Mouse (Mus musculus) Patski (cell line): ENCODE data around the gene Ptprr. TPM values are rescaled to one million over a fixed set of nuclear protein-coding genes. Genes with fewer than 3 reads are reported as not detected.

Experiments used
- ATAC-seq: fragments of 100-300 bp; one replicate; pipeline ENCODE4 v1.8.0; 2021
- CTCF ChIA-PET: fragments of 350-600 bp; sonication (Branson Sonifier 250); formaldehyde crosslinking; loops from one replicate; lab custom pipeline; 2022; ENCODE audit warnings: inconsistent platforms; lab: Charles Lee
- POLR2A ChIA-PET: fragments of 350-600 bp; sonication (Branson Sonifier 250); formaldehyde crosslinking; loops from one replicate; lab custom pipeline; 2022; ENCODE audit warnings: antibody characterized with exemption, inconsistent platforms; lab: Charles Lee
- DNase-seq: peaks from one replicate; pipeline ENCODE4 v3.0.0-alpha.2; 2011; ENCODE audit warnings: low read depth, low spot score
- H3K27me3 ChIP-seq: fragments of 371-371 bp; one replicate; pipeline ENCODE4 v1.5.1; 2021
- CTCF ChIP-seq: fragments of 100-300 bp; IDR thresholded peaks from one replicate; pipeline ENCODE4 v1.5.1; 2021
- in situ Hi-C: fragments of 300-500 bp; cut with MboI; formaldehyde crosslinking; loops from 3 replicates; pipeline ENCODE4 v1.11.1; 2018; ENCODE audit warnings: low pct_unique_long_range_greater_than_20kb, mixed read lengths
- polyA plus RNA-seq: library from polyadenylated mRNA; unstranded; gene quantifications from one replicate; pipeline ENCODE4 v1.2.3, GENCODE M21; 2021

Gene Ptprr
- polyA plus RNA-seq, 1 experiment from 2014 or later, result 0.32 TPM

DNA sequence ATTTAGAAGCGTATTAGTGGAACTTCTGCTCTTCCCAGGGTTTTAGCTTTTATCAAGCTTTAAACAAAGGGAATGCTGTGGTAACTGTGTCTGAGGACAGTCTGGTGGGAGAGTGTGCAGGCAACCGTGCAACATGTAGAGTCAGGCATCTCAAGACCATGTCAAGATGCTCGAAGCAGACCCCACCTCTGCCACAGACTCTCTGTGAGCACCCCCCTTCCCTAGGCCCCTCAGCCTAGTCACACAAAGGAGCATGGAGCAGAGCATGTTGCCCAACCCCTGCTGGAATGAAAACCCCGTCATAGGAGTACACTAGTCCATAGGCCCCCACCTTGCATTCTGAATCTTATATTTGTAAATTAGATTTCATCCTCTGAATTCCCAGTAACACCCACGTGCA is 243.5 kb downstream of the Ptprr start:
- no peak for TF ChIP-seq CTCF

DNA sequence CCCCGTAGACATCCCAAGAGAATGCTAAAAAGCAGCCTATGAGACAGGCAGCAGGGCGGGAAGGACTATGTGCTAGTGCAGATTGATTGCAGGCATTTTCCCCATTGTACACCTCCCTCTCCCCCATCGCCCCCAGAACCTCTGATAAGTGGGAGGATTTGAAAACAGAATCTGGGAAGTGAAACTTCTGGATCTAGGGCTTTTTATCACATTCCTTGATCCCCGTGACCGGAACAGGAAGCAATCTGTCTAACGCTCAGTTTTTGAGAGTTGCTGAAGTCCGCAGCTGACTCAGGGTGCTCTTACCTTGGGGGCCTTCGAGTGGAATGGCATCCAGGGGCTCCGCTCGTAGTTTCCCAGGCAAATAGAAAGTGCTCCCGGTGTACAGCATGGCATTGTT is 246.5 kb downstream of the Ptprr start:
- no peak for TF ChIP-seq CTCF
- in situ Hi-C loops, result no loop called here
- POLR2A ChIA-PET, result interaction anchor here (0.6 kb wide), 1 partner anchor 56 kb away, joined by 12 read pairs; no protein-coding TSS in a partner anchor

More for the DNA sequence above, 243.5 kb downstream of the Ptprr start:
- in situ Hi-C loops, result no loop called here
- DNase-seq (no peak), ATAC-seq (peak; percentile 1)
- ChIA-PET CTCF (interaction anchor here (1.1 to 1.4 kb wide), 5 partner anchors 32 to 59 kb away, joined by 3 to 4 read pairs (median 3); no protein-coding TSS in a partner anchor), POLR2A (no interaction called here)
- no peaks in the 10 kb centered on the region for H3K27me3 ChIP-seq

DNA sequence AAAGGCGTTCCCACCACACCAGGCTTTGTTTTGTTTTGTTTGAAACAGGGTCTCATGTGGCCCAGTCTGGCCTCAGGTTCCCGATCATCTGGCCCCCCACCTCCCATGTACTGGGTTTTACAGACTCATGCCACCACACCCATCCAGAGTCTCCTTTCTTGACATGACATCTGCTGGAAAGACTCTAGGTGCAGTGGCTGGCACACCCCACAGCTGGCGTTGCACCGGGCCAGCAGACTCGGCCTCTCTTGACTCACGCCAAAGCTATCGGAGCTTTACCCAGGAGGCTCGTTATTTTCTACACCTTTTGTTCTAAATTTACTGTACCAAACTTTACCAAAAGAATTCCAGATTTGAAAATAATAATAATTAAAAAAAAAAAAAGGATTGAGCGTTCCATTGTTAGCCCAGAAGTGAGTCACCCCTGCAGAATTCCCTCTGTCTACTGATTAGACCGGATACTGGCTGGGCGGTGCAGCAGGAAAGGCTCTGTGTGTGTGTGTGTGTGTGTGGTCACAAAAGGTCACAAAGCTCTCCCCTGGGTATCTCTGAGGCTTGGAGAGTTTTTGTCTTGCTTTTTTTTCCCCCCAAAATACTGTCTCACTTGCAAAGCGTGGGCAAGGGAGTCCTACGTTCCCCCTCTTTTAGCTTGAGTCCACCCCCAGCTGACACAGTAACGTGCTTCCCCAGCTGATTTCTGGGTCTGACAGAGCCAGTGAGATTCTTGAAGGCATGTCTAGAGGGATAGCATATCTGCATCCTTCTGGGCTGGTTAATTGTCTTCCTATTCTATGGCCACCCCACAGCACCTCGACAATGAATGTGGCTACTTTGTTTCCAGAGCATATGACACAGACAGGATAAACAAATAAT is 248.8 kb downstream of the Ptprr start:
- in situ Hi-C loops, result no loop called here
- no peaks in the 10 kb centered on the region for H3K27me3 ChIP-seq
- CTCF ChIA-PET, result interaction anchor here (0.9 to 1.1 kb wide), 2 partner anchors 53 to 59 kb away, joined by 4 to 6 read pairs; no protein-coding TSS in a partner anchor
- TF ChIP-seq CTCF, result no peak
- peak; percentile 53 for DNase-seq
- ATAC-seq, result peak; percentile 84
- POLR2A ChIA-PET, result interaction anchor here (0.6 to 0.7 kb wide), 4 partner anchors 14 to 185 kb away, joined by 3 to 4 read pairs (median 4); no protein-coding TSS in a partner anchor

More for the DNA sequence above, 246.5 kb downstream of the Ptprr start:
- no peak for DNase-seq
- H3K27me3 ChIP-seq, result no peaks in the 10 kb centered on the region
- CTCF ChIA-PET, result no interaction called here
- no peak for ATAC-seq

DNA sequence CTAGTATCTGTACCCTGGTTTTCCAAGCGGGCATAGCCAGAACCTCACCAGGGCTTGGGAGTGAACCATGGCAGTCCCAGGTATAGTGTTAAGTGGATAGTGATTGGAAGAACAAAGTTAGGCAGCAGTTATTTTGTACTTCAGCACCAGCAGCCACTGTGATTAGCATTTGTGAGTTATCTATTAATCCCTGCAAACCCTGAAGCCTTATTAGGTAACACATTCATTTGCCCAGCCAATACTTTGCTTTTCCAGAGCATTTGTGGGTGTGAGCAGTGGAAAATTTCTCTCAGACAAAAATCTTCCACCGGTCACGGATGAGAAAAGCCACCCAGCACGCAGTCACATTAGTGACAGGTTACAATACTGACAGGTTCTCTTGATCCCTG is 249.4 kb downstream of the Ptprr start:
- in situ Hi-C loops, result no loop called here
- no peaks in the 10 kb centered on the region for H3K27me3 ChIP-seq
- ATAC-seq (peak; percentile 55), DNase-seq (peak; percentile 48)
- no peak for TF ChIP-seq CTCF
- ChIA-PET CTCF (interaction anchor here (1.1 to 2.4 kb wide), 2 partner anchors 52 to 58 kb away, joined by 6 to 9 read pairs; no protein-coding TSS in a partner anchor), POLR2A (interaction anchor here (0.6 to 0.7 kb wide), 2 partner anchors 29 to 184 kb away, joined by 4 read pairs; no protein-coding TSS in a partner anchor)

DNA sequence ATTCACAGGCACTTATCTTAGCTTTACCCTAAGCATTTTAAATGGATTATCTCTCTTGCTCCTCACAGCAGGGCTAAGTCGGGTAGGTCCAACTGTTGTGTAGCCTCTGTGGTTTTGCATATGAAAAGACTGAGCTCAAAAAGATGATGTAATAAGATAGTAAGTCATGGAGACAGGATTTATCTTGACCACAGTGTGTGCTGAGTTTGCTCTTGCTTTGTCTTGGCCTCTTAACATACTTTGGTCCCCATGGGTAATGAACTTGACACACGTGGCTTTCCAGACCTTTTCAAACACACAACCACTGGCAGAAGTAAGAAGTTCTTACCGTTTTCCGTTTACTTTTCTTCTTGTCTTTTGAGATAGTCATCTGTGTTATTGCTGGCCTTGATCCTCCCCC is 250.3 kb downstream of the Ptprr start:
- no peak for TF ChIP-seq CTCF
- in situ Hi-C loops, result no loop called here
- CTCF ChIA-PET, result interaction anchor here (2.4 kb wide), 1 partner anchor 59 kb away, joined by 9 read pairs; no protein-coding TSS in a partner anchor
- no peaks in the 10 kb centered on the region for H3K27me3 ChIP-seq
- ATAC-seq (no peak), DNase-seq (no peak)
- POLR2A ChIA-PET, result no interaction called here

DNA sequence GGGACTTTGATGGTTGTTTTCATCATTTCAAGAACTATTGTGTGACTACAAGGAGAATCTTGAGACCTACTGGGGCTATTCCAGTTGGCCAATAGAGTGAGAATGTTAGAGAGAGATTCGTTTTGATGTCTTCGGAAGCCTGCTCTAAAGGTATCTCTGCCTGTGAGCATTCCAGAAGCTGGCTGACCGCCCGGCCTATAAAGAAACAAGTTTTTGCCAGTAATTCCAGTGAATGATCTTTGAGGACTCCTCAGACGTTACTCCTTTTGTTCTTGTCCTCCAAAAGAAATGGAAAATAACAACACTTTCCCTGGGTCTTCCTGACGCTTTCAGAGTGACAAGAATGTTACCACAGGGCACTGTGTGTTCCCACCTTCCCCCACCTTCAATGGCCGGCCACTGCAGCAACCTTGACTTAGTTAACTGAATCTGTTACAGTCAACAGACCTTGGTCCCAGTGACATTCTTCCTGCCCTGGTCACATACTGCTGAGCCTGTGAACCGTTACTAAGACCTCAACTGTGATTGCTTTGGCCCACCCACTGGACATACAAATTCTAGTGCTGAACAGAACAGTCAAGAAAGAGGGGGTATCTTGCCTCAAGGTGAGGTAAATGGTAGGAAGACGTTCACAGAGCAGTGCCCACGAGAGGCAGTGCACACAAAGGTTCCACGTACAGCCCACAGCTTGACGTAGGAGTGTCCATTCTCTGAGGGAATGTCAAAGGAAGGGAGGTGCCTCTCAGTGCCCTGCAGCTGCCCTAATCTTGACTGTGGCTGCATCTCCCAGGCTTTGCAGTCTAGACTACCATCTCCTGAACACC is 252.8 kb downstream of the Ptprr start:
- ATAC-seq (no peak), DNase-seq (no peak)
- no peak for TF ChIP-seq CTCF
- H3K27me3 ChIP-seq, result no peaks in the 10 kb centered on the region
- POLR2A ChIA-PET, result interaction anchor here (0.6 kb wide), 1 partner anchor 10 kb away, joined by 4 read pairs; no protein-coding TSS in a partner anchor
- CTCF ChIA-PET, result interaction anchor here (1.0 kb wide), 1 partner anchor 16 kb away, joined by 3 read pairs; no protein-coding TSS in a partner anchor
- in situ Hi-C loops, result no loop called here

DNA sequence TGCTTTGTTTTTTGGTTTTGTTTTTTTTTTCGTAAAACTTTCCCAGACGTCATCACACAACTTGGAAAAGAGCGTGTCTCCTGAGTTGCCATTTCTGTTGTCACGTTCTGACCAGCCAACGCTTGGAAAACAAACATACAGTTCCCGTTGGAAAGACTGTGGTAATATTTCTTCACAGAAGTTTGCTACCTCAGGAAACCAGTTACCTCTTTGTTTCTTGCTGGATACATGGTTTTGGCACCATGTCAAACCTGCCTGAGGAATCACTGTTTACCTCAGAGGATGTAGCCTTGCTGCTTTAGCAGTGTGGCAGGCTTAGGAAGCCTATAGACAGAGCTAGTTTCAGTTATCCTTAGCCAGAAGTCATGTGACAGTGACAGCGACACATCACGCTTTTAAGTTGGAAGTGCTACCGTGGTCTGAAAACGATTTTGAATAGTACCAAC is 253.5 kb downstream of the Ptprr start:
- CTCF ChIA-PET, result no interaction called here
- TF ChIP-seq CTCF, result no peak
- no peak for DNase-seq
- H3K27me3 ChIP-seq, result no peaks in the 10 kb centered on the region
- no peak for ATAC-seq
- POLR2A ChIA-PET, result no interaction called here
- in situ Hi-C loops, result no loop called here

DNA sequence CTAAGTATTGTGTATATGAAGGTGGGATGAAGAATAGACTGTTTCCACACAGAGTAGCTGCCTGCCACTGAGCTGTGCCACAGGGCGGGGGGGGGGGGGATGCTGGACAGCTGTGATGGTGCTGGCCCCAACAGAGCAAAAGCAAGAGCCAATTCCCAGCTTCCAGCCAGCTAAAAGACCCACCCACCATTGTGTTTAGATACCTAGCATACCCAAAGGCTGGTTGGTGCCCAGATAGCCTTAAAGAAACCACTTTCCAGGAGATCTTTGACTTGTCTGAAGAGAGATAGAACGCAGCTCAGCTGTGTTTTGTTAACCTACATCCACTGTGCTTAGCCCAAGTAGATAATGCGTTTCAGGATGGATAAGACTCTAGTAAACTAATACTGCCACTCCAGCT is 254.1 kb downstream of the Ptprr start:
- no peak for ATAC-seq
- CTCF ChIA-PET, result interaction anchor here (1.1 to 2.0 kb wide), 3 partner anchors 53 to 64 kb away, joined by 3 to 6 read pairs (median 3); no protein-coding TSS in a partner anchor
- no peaks in the 10 kb centered on the region for H3K27me3 ChIP-seq
- in situ Hi-C loops, result no loop called here
- POLR2A ChIA-PET, result interaction anchor here (0.6 kb wide), 1 partner anchor 12 kb away, joined by 3 read pairs; no protein-coding TSS in a partner anchor
- no peak for DNase-seq
- no peak for TF ChIP-seq CTCF

DNA sequence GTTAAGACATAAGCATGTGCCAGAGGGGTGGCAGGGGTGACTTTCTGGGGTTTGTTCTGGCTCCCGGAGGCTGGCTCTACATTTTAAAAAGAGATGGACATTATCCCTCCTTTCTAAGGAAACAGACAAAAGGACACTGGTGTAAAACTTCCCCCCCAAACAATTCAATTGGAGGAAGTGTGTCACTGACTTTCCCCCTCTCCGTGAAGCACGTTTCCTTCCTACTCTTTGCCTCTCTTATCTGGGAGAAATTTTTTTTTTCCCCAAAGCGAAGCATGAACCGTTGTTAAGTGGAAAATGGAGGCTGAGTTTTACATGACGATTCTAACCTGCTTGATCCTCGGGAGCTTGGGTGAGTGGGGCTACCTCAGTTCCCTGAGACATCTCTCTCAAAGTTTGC is 257.3 kb downstream of the Ptprr start, which contains the start of gene Ptprb:
TSS of gene Ptprb (plus strand) at position 244 of the 400 bp plus-strand sequence.
- DNase-seq (no peak), ATAC-seq (no peak)
- H3K27me3 ChIP-seq, result no peaks in the 10 kb centered on the region
- CTCF ChIA-PET, result no interaction called here
- TF ChIP-seq CTCF, result no peak
- POLR2A ChIA-PET, result no interaction called here
- in situ Hi-C loops, result no loop called here
